Mouse (Mus musculus) brown adipose tissue, adult 24 weeks (tissue): ENCODE data around the gene Prpsap1. TPM values are rescaled to one million over a fixed set of nuclear protein-coding genes. Genes with fewer than 3 reads are reported as not detected.
"Not testable (repeated sequence)": the region's sequence is repeated elsewhere in the genome, so short reads cannot be mapped to it uniquely, and the experiment has no call there.

Source experiments
- H3K27ac ChIP-seq: fragments of 200-500 bp; replicated peaks from 2 replicates; pipeline ENCODE4 v1.5.1; 2012; ENCODE audit warnings: low read depth, mild to moderate bottlenecking, low read length
- H3K4me1 ChIP-seq: fragments of 200-500 bp; 2 replicates; pipeline ENCODE4 v1.6.1; 2012; ENCODE audit warnings: low read length, mixed read lengths; ENCODE audit not compliant: control insufficient read depth, insufficient read depth, insufficient read length
- H3K4me3 ChIP-seq: fragments of 200-500 bp; 2 replicates; pipeline ENCODE4 v1.5.1; 2012; ENCODE audit warnings: low read depth, mild to moderate bottlenecking, low read length, moderate library complexity; ENCODE audit not compliant: insufficient read depth
- polyA plus RNA-seq: library from polyadenylated mRNA; stranded (reverse); fragments of >200 nt; gene quantifications from 2 replicates; pipeline ENCODE4 v1.2.4, GENCODE M21; 2012; ENCODE audit not compliant: missing spikeins, insufficient read depth, insufficient read length

The Prpsap1 gene
- polyA plus RNA-seq, 1 experiment = 19.2 TPM

- Histone ChIP-seq H3K4me3 (peak overlapping the region; percentile 96), H3K4me1 (peaks cover 24% of the 10 kb centered on the region), H3K27ac (peak overlapping the region; percentile 71)
Measured at GRCm38 (mm10) chr11:116434967-116435752, 58.8 kb downstream of the Prpsap1 start.

GRCm38 (mm10) chr11:116434287-116434966 lies 59.6 kb downstream of the Prpsap1 start:
- Histone ChIP-seq H3K4me3 (peak overlapping the region; percentile 96), H3K4me1 (peaks cover 24% of the 10 kb centered on the region), H3K27ac (peak overlapping the region; percentile 71)

- Histone ChIP-seq H3K4me1 (peaks cover 24% of the 10 kb centered on the region), H3K27ac (peak within 1 kb of the TSS; percentile 71), H3K4me3 (peak within 1 kb of the TSS; percentile 96)
Measured at GRCm38 (mm10) chr11:116433356-116434286, 60.4 kb downstream of the Prpsap1 start, which contains the start of gene Ubald2. Gene Ubald2, plus strand, starts transcription at chr11:116434094.

- Histone ChIP-seq H3K4me3 (no peak overlapping the region), H3K27ac (peak overlapping the region; percentile 18; the same call in 1 of the 2 replicates), H3K4me1 (peaks cover 24% of the 10 kb centered on the region)
Measured at GRCm38 (mm10) chr11:116432593-116433355, 61.2 kb downstream of the Prpsap1 start.

GRCm38 (mm10) chr11:116432127-116432526 lies 61.9 kb downstream of the Prpsap1 start:
- H3K4me1 ChIP-seq = peaks cover 18% of the 10 kb centered on the region
- H3K27ac ChIP-seq = no peak overlapping the region
- no peak overlapping the region for H3K4me3 ChIP-seq

GRCm38 (mm10) chr11:116431428-116432077 lies 62.4 kb downstream of the Prpsap1 start:
- Histone ChIP-seq H3K4me3 (no peak overlapping the region), H3K4me1 (peaks cover 12% of the 10 kb centered on the region), H3K27ac (no peak overlapping the region)

GRCm38 (mm10) chr11:116430723-116431427 lies 63.1 kb downstream of the Prpsap1 start:
- no peak overlapping the region for H3K4me3 ChIP-seq
- peaks cover 5% of the 10 kb centered on the region for H3K4me1 ChIP-seq
- H3K27ac ChIP-seq = no peak overlapping the region

- Histone ChIP-seq H3K4me1 (peaks cover 3% of the 10 kb centered on the region; the same call in 1 of the 2 replicates), H3K27ac (no peak overlapping the region), H3K4me3 (no peak overlapping the region)
Measured at GRCm38 (mm10) chr11:116429862-116430613, 64.0 kb downstream of the Prpsap1 start.

GRCm38 (mm10) chr11:116428872-116429859 lies 64.8 kb downstream of the Prpsap1 start:
- no peak overlapping the region for H3K27ac ChIP-seq
- no peak overlapping the region for H3K4me3 ChIP-seq
- H3K4me1 ChIP-seq = no peaks in the 10 kb centered on the region

GRCm38 (mm10) chr11:116426852-116427575 lies 67.0 kb downstream of the Prpsap1 start:
- no peak overlapping the region for H3K4me3 ChIP-seq
- no peaks in the 10 kb centered on the region for H3K4me1 ChIP-seq

GRCm38 (mm10) chr11:116426328-116426727 lies 67.7 kb downstream of the Prpsap1 start:
- H3K4me3 ChIP-seq, H3K4me1 ChIP-seq, H3K27ac ChIP-seq: not testable (repeated sequence)

More at GRCm38 (mm10) chr11:116426852-116427575, 67.0 kb downstream of the Prpsap1 start:
- no peak overlapping the region for H3K27ac ChIP-seq
